Mouse (Mus musculus): Measurements from ENCODE around the gene Slc7a14.

The Slc7a14 gene

GRCm38 (mm10) chr3:31208458-31208994 lies 101.7 kb downstream of the Slc7a14 start:
- no peak for DNase-seq (ENCODE audit: low spot score)

- no peak for DNase-seq (ENCODE audit: low spot score)
Measured at GRCm38 (mm10) chr3:31208046-31208445, 102.1 kb downstream of the Slc7a14 start.

- DNase-seq (ENCODE audit: low spot score) = no peak
Measured at GRCm38 (mm10) chr3:31205167-31205566, 105.0 kb downstream of the Slc7a14 start.

GRCm38 (mm10) chr3:31203947-31204346 lies 106.2 kb downstream of the Slc7a14 start:
- no peak for DNase-seq (ENCODE audit: low spot score)

GRCm38 (mm10) chr3:31199162-31199877 lies 110.9 kb downstream of the Slc7a14 start:
- no peak for DNase-seq (ENCODE audit: low spot score)

GRCm38 (mm10) chr3:31191402-31191801 lies 118.8 kb downstream of the Slc7a14 start:
- no peak for DNase-seq (ENCODE audit: low spot score)

GRCm38 (mm10) chr3:31190342-31190741 lies 119.8 kb downstream of the Slc7a14 start:
- no peak for DNase-seq (ENCODE audit: low spot score)

GRCm38 (mm10) chr3:31166365-31166871 lies 143.8 kb downstream of the Slc7a14 start:
- no peak for DNase-seq (ENCODE audit: low spot score)

- no peak for DNase-seq (ENCODE audit: low spot score)
Measured at GRCm38 (mm10) chr3:31165803-31166202, 144.4 kb downstream of the Slc7a14 start.

- DNase-seq (ENCODE audit: low spot score) = no peak
Measured at GRCm38 (mm10) chr3:31162860-31163259, 147.3 kb downstream of the Slc7a14 start.

- no peak for DNase-seq (ENCODE audit: low spot score)
Measured at GRCm38 (mm10) chr3:31161336-31161735, 148.8 kb downstream of the Slc7a14 start.

- DNase-seq (ENCODE audit: low spot score) = no peak
Measured at GRCm38 (mm10) chr3:31160046-31160445, 150.1 kb downstream of the Slc7a14 start.

- no peak for DNase-seq (ENCODE audit: low spot score)
Measured at GRCm38 (mm10) chr3:31157776-31158175, 152.4 kb downstream of the Slc7a14 start.

GRCm38 (mm10) chr3:31156126-31156525 lies 154.1 kb downstream of the Slc7a14 start:
- no peak for DNase-seq (ENCODE audit: low spot score)
